Mouse (Mus musculus): Measurements from ENCODE around the gene Gm3259. TPM values are rescaled to one million over a fixed set of nuclear protein-coding genes. Genes with fewer than 3 reads are reported as not detected.
"Not testable (repeated sequence)": the region's sequence is repeated elsewhere in the genome, so short reads cannot be mapped to it uniquely, and the experiment has no call there.

Gm3259 gene
- not detected in 2 replicates for polyA plus RNA-seq (2012; ENCODE audit: insufficient read depth, insufficient read length, missing spikeins)

DNA sequence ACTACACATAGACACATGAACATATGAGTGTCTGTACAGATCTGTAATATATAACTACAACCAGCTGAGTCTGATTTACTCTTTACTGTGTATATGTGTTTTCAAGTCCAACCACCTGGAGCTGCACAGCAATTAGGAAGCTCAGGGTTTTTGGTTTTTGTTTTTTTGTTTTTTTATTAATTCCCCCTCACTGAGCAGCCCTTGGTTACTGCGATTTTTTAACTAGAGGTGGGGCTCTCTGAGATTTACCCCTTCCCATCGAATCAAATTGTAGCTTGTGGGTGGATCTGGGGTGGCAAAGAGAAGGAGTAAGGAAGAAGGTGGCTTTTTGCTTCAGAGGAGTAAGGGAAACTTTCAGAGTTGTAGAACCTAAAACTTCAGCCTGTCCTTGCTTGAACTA lies at the start of gene Gm3259:
Gene Gm3259 (plus strand): TSS at position 301 of the 400 bp plus-strand sequence.
- H3K4me3 ChIP-seq (ENCODE audit: insufficient read depth, low read length); H3K27ac ChIP-seq (ENCODE audit: insufficient read depth, low read depth, low read length); H3K4me1 ChIP-seq (ENCODE audit: control insufficient read depth, insufficient read depth, low read length): not testable (repeated sequence)

DNA sequence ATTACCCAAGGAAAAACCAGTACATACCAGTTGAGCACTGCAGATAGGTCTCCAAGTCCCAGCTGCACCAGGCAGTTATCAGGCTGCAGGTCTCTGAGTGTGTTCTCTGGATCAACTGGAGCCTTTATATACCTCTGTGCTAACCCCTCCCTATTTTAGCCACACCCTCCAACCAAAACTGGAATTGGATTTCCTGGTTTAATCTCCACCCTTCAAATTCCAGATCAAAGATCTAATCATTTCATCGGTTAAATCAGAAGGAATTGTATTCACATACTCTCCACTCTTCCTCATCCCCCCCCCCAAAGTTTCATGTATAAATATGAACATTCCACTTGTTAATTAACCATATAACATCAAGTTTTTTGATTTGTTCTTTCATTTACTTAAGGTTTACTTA lies 33.0 kb upstream of the Gm3259 start, which contains the start of gene Gm10424:
Gene Gm10424 (minus strand): TSS at position 101 of the 400 bp plus-strand sequence.
- H3K4me1 ChIP-seq (ENCODE audit: control insufficient read depth, insufficient read depth, low read length); H3K27ac ChIP-seq (ENCODE audit: insufficient read depth, low read depth, low read length); H3K4me3 ChIP-seq (ENCODE audit: insufficient read depth, low read length): not testable (repeated sequence)

Other genes starting within 250 kb of the Gm3259 start
- gene Gm7942, start 199.0 kb upstream of the Gm3259 start, polyA plus RNA-seq (2012; ENCODE audit: insufficient read depth, insufficient read length, missing spikeins): not detected in 2 replicates
- gene Gm16513, start 123.3 kb upstream of the Gm3259 start, polyA plus RNA-seq (2012; ENCODE audit: insufficient read depth, insufficient read length, missing spikeins): 0.47 TPM in 1 of 2 replicates, not detected in the other
- not detected in 2 replicates for gene Gm10424, start 33.1 kb upstream of the Gm3259 start, polyA plus RNA-seq (2012; ENCODE audit: insufficient read depth, insufficient read length, missing spikeins)
- not detected in 2 replicates for gene D5Ertd577e, start 150.9 kb downstream of the Gm3259 start, polyA plus RNA-seq (2012; ENCODE audit: insufficient read depth, insufficient read length, missing spikeins)
- not detected in 2 replicates for gene Gm3286, start 204.8 kb downstream of the Gm3259 start, polyA plus RNA-seq (2012; ENCODE audit: insufficient read depth, insufficient read length, missing spikeins)

All from bone marrow macrophage, adult 2 months (primary cell).